Mouse (Mus musculus): ENCODE measurements at regions not wholly inside any gene's neighbourhood (a gene's known extent, or its start where the extent isn't known, plus 50 kb on each side); places are given as distances from the start of the nearest gene placed in this dataset.

GRCm38 (mm10) chr2:159539261-159539660 is 744.7 kb downstream of the Dhx35 start:
- TF ChIP-seq JUND (IDR thresholded peaks at IDR 0.05; ENCODE audit: low read depth, low read length) (no peak), ZKSCAN1 (IDR thresholded peaks at IDR 0.05; ENCODE audit: low read depth, low read length) (no peak)
- DNase-seq (ENCODE audit: low read depth, low spot score): no peak

GRCm38 (mm10) chr2:159557567-159557966 is 763.0 kb downstream of the Dhx35 start:
- Histone ChIP-seq H3K79me2 (ENCODE audit: control insufficient read depth, insufficient read depth, low read length, poor library complexity) (no peaks in the 10 kb centered on the region), H3K9ac (ENCODE audit: control insufficient read depth, low read depth, low read length, poor library complexity, severe bottlenecking) (no peak overlapping the region), H3K4me1 (ENCODE audit: control insufficient read depth in 1 of 2, insufficient read depth in 2 of 2, low read length in 2 of 2) (no peaks in the 10 kb centered on the region), H3K4me3 (ENCODE audit: control insufficient read depth in 1 of 2, insufficient read depth in 1 of 2, low read depth in 2 of 2, low read length in 2 of 2) (no peak overlapping the region), H3K9me3 (replicated peaks; ENCODE audit: insufficient read depth, low read length) (no peaks in the 10 kb centered on the region), H3K36me3 (ENCODE audit: control insufficient read depth in 1 of 2, insufficient read depth in 2 of 2, low read length in 2 of 2) (no peaks in the 10 kb centered on the region), H3K27ac (ENCODE audit: control insufficient read depth, low read depth, low read length) (no peak overlapping the region), H3K27me3 (ENCODE audit: control insufficient read depth in 1 of 2, insufficient read depth in 2 of 2, low read length in 2 of 2) (no peaks in the 10 kb centered on the region)
- no peak for DNase-seq (ENCODE audit: low read depth, low spot score)
- TF ChIP-seq RCOR1 (IDR thresholded peaks at IDR 0.05; ENCODE audit: low read depth, low read length): no peak

More at GRCm38 (mm10) chr2:159539261-159539660, 744.7 kb downstream of the Dhx35 start:
- no peaks in the 10 kb centered on the region for H3K4me1 ChIP-seq (ENCODE audit: control insufficient read depth in 1 of 2, insufficient read depth in 2 of 2, low read length in 2 of 2)
- no peaks in the 10 kb centered on the region for H3K27me3 ChIP-seq (ENCODE audit: control insufficient read depth in 1 of 2, insufficient read depth in 2 of 2, low read length in 2 of 2)
- H3K79me2 ChIP-seq (ENCODE audit: control insufficient read depth, insufficient read depth, low read length, poor library complexity): no peaks in the 10 kb centered on the region
- H3K36me3 ChIP-seq (ENCODE audit: control insufficient read depth in 1 of 2, insufficient read depth in 2 of 2, low read length in 2 of 2): no peaks in the 10 kb centered on the region
- no peaks in the 10 kb centered on the region for H3K9me3 ChIP-seq (replicated peaks; ENCODE audit: insufficient read depth, low read length)
- no peak overlapping the region for H3K27ac ChIP-seq (ENCODE audit: control insufficient read depth, low read depth, low read length)
- H3K4me3 ChIP-seq (ENCODE audit: control insufficient read depth in 1 of 2, insufficient read depth in 1 of 2, low read depth in 2 of 2, low read length in 2 of 2): no peak overlapping the region
- H3K9ac ChIP-seq (ENCODE audit: control insufficient read depth, low read depth, low read length, poor library complexity, severe bottlenecking): no peak overlapping the region

GRCm38 (mm10) chr2:159565255-159565654 is 768.7 kb downstream of the Gm826 start:
- Histone ChIP-seq H3K27ac (ENCODE audit: control insufficient read depth, low read depth, low read length) (no peak overlapping the region), H3K27me3 (ENCODE audit: control insufficient read depth in 1 of 2, insufficient read depth in 2 of 2, low read length in 2 of 2) (no peaks in the 10 kb centered on the region), H3K9me3 (replicated peaks; ENCODE audit: insufficient read depth, low read length) (no peaks in the 10 kb centered on the region; the same call in 1 of the 2 replicates), H3K4me1 (ENCODE audit: control insufficient read depth in 1 of 2, insufficient read depth in 2 of 2, low read length in 2 of 2) (no peaks in the 10 kb centered on the region), H3K9ac (ENCODE audit: control insufficient read depth, low read depth, low read length, poor library complexity, severe bottlenecking) (no peak overlapping the region), H3K36me3 (ENCODE audit: control insufficient read depth in 1 of 2, insufficient read depth in 2 of 2, low read length in 2 of 2) (no peaks in the 10 kb centered on the region), H3K79me2 (ENCODE audit: control insufficient read depth, insufficient read depth, low read length, poor library complexity) (no peaks in the 10 kb centered on the region), H3K4me3 (ENCODE audit: control insufficient read depth in 1 of 2, insufficient read depth in 1 of 2, low read depth in 2 of 2, low read length in 2 of 2) (no peak overlapping the region)
- DNase-seq (ENCODE audit: low read depth, low spot score): no peak
- TF ChIP-seq KAT2A (conservative IDR thresholded peaks at IDR 0.05; ENCODE audit: low read depth, low read length) (no peak), GABPA (IDR thresholded peaks at IDR 0.05; ENCODE audit: low read depth, low read length) (no peak), SIN3A (IDR thresholded peaks at IDR 0.05; ENCODE audit: low read length) (no peak), NELFE (IDR thresholded peaks at IDR 0.05; ENCODE audit: low read depth, low read length) (no peak), HCFC1 (IDR thresholded peaks at IDR 0.05; ENCODE audit: low read depth, low read length) (no peak), ETS1 (IDR thresholded peaks at IDR 0.05; ENCODE audit: low read depth, low read length) (no peak), ZC3H11A (IDR thresholded peaks at IDR 0.05; ENCODE audit: low read depth, low read length) (no peak), ZKSCAN1 (IDR thresholded peaks at IDR 0.05; ENCODE audit: low read depth, low read length) (no peak), MYB (IDR thresholded peaks at IDR 0.05; ENCODE audit: low read depth, low read length) (no peak), RCOR1 (IDR thresholded peaks at IDR 0.05; ENCODE audit: low read depth, low read length) (no peak), USF1 (IDR thresholded peaks at IDR 0.05; ENCODE audit: low read depth, low read length) (no peak), MAZ (IDR thresholded peaks at IDR 0.05; ENCODE audit: low read depth, low read length) (no peak), UBTF (IDR thresholded peaks at IDR 0.05; ENCODE audit: borderline replicate concordance, insufficient read depth, low read depth, low read length) (no peak), EP300 (IDR thresholded peaks at IDR 0.05; ENCODE audit: low read depth in 1 of 2, low read length in 2 of 2) (no peak), E2F4 (IDR thresholded peaks at IDR 0.05; ENCODE audit: borderline replicate concordance, low read depth, low read length) (no peak), MAFK (IDR thresholded peaks at IDR 0.05; ENCODE audit: borderline replicate concordance, low read depth, low read length) (no peak), ZNF384 (IDR thresholded peaks at IDR 0.05; ENCODE audit: low read depth, low read length) (no peak), POLR2AphosphoS5 (IDR thresholded peaks at IDR 0.05; ENCODE audit: borderline replicate concordance, low read depth, low read length) (no peak)
